Mouse (Mus musculus): ENCODE measurements around the gene Ier2. TPM values are rescaled to one million over a fixed set of nuclear protein-coding genes. Genes with fewer than 3 reads are reported as not detected.

Gene Ier2
- polyA plus RNA-seq, 1 experiment from 2014 or later, result 16.9 TPM

DNA sequence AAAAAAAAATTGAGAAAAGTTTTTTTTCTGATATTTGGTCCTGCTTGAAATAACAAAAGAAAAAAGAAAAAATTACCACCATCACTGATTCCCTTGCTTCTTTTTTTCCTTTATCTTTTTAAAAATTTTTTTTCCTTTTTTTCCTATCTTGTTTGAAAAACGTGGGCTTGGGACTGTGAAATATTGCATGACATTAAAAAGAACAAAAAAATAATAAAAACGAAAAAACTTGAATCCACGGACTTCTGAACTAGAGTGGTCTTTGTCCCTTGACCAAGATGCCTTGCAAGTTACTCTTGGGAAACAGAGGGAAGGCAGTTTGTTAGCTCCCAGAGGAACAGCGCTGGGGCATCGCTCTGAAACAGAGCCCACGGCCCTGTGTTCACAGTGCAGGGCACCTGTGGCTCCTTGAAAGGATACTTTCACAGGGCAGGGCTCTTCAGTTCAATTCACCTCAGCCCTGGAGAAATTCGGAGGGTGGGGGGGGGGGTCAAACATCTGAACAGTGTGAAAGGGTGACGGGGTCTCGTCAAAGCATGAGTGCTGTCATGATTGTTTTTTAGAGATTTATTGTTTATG, 22.6 kb downstream of the Ier2 start:
- no peak for ATAC-seq (replicated peaks)
- H3K4me2 ChIP-seq, result peak overlapping the region; percentile 72
- peaks cover 19% of the 10 kb centered on the region for H3K4me1 ChIP-seq
- peak overlapping the region; percentile 37; the same call in 1 of the 2 replicates for H3K9ac ChIP-seq
- H3K27me3 ChIP-seq (replicated peaks), result no peaks in the 10 kb centered on the region
- no peaks in the 10 kb centered on the region for H3K36me3 ChIP-seq (replicated peaks)
- H3K4me3 ChIP-seq, result peak overlapping the region; percentile 48
- 24% methylated on average over 9 of the region's 9 CpGs for WGBS
- no peaks in the 10 kb centered on the region for H3K9me3 ChIP-seq
- H3K27ac ChIP-seq, result peak overlapping the region; percentile 89; the same call in 1 of the 2 replicates

DNA sequence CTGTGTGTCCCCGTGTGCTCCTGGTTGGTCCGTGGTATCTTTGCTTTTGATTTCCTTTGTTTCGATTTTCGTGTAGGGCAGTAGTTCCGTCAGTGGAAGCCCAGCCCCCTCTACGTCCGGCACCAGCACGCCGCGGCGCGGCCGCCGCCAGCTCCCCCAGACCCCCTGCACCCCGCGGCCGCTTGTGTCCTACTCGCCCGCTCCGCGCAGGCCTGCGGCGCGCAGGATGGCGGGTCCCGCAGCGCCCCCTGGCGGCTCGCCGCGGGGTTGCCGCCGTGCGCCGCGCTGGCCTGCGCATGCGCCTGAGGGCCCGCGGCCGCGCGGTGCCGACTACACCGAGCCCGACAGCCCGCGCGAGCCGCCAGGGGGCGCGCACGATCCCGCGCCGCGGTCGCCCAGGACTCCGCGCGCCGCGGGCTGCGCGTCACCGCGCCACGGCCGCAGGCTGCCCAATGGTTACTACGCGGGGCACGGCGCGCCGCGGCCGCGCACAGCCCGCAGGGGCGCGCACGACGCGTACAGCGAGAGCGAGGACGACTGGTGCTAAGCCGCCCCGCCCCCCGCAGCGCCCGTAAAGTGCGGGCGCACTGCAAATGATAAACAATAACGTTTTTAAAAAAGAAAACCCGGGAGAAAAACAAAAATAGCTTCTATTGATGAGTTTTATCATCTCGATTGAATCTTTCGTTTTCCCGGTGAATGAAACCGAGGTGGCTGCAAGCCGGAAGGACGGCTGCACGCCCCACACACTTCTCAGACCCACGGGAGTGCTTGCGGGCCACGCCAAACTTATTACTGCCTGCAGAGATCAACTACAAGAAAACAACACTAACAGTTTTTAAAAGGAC, 23.3 kb downstream of the Ier2 start:
- H3K36me3 ChIP-seq (replicated peaks), result no peaks in the 10 kb centered on the region
- under 1% methylated on average over 103 of the region's 106 CpGs for WGBS
- peak; percentile 92 for ATAC-seq (replicated peaks)
- H3K9me3 ChIP-seq, result no peaks in the 10 kb centered on the region
- peak overlapping the region; percentile 89 for H3K27ac ChIP-seq
- peaks cover 25% of the 10 kb centered on the region for H3K4me1 ChIP-seq
- H3K4me3 ChIP-seq, result peak overlapping the region; percentile 48
- peak overlapping the region; percentile 61 for H3K9ac ChIP-seq
- no peaks in the 10 kb centered on the region for H3K27me3 ChIP-seq (replicated peaks)
- H3K4me2 ChIP-seq, result peak overlapping the region; percentile 72

DNA sequence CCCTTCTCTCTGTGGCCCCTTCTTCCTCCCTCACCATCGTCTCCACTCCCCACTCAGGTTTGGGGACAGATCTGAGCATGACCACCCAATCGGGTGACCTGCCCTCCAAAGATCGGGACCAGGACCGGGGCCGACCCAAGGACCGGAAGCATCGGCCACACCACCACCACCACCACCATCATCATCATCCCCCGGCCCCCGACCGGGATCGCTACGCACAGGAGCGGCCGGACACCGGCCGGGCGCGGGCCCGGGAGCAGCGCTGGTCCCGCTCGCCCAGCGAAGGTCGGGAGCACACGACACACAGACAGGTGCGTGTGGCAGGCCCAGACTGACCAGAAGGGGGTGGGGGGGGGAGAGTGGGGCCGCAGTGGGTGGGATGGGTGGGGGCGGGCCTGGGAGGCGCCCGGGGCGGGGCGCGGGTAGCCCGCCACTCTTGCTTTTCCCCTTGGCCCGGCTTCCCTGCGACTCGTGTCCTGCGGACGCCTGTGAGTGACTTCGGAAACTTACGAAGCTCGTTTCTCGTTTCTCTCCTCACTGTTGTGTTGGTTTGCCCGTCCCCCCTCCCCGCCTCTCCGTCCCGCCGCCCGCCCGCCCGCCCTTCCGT, 24.0 kb downstream of the Ier2 start:
- Histone ChIP-seq H3K4me1 (peaks cover 27% of the 10 kb centered on the region), H3K9me3 (no peaks in the 10 kb centered on the region), H3K27ac (peak overlapping the region; percentile 89), H3K36me3 (replicated peaks) (peaks cover 2% of the 10 kb centered on the region; the same call in 1 of the 2 replicates), H3K4me3 (peak overlapping the region; percentile 48), H3K27me3 (replicated peaks) (no peaks in the 10 kb centered on the region), H3K9ac (peak overlapping the region; percentile 61), H3K4me2 (peak overlapping the region; percentile 72)
- WGBS, result under 1% methylated on average over 33 of the region's 52 CpGs
- peak; percentile 27 for ATAC-seq (replicated peaks)

DNA sequence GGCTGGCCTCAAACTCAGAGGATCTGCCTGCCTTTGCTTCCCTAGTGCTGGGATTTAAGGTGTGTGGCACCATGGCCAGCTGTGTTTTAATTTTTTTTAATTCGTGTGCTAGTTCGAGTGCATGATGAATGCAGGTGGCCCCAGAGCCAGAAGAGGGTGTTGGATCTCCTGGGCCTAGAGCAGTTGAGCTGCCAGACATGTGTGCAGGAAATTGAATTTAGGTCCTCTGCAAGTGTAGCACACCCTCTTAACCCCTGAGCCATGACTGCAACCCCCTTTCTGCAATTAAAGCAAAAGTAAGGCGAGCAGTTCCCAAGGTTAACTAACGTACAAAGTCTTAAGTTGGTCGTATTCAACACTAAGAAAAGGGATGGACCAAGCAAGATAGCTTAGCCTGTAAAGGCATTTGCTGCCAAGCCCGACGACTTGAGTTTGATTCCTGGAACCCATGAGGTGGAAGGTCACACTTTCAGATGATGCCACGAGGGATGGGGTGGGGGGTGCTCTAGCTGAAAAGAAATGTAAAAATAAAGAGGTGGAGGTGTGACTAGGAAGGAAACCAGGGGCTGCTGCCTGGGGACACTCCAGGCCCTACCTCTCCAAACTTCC, 24.6 kb downstream of the Ier2 start:
- WGBS, result 43% methylated on average over 8 of the region's 8 CpGs
- peaks cover 3% of the 10 kb centered on the region; the same call in 1 of the 2 replicates for H3K36me3 ChIP-seq (replicated peaks)

DNA sequence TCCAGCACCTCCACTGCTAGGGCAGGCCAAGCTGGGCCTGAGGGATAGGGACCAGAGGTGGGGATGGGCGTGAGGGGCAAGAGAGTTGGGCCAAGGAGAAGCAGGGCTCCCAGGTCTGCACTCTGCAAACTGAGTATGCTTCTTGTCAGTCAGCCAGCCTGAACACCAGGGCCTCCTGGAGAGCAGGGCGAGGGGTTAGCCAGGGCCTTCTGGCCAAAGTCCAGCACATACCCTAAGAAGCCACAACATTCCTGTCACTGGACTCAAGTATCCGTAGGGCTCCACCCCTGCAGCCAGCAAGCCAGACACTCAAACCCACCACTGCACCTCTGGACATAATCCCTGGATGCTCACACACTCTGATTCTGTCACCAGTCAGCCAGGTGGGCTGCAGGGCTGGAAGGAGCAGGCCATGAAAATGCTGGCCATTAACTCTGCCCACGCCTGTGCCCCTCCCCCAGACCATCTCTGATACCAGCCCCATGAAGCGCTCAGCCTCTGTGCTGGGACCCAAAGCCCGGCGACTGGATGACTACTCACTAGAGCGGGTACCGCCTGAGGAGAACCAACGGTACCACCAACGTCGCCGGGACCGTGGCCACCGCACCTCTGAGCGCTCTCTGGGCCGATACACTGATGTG, 26.5 kb downstream of the Ier2 start:
- ATAC-seq (replicated peaks), result no peak
- Histone ChIP-seq H3K4me1 (peaks cover 27% of the 10 kb centered on the region), H3K4me3 (no peak overlapping the region), H3K27ac (no peak overlapping the region), H3K4me2 (no peak overlapping the region), H3K9me3 (no peaks in the 10 kb centered on the region), H3K27me3 (replicated peaks) (no peaks in the 10 kb centered on the region), H3K9ac (no peak overlapping the region), H3K36me3 (replicated peaks) (peaks cover 6% of the 10 kb centered on the region; the same call in 1 of the 2 replicates)
- 85% methylated on average over 17 of the region's 17 CpGs for WGBS

More for the DNA sequence above, 24.6 kb downstream of the Ier2 start:
- Histone ChIP-seq H3K27me3 (replicated peaks) (no peaks in the 10 kb centered on the region), H3K9ac (peak overlapping the region; percentile 61), H3K4me3 (peak overlapping the region; percentile 48), H3K4me1 (peaks cover 27% of the 10 kb centered on the region), H3K9me3 (no peaks in the 10 kb centered on the region), H3K4me2 (peak overlapping the region; percentile 72), H3K27ac (peak overlapping the region; percentile 89)
- no peak for ATAC-seq (replicated peaks)

DNA sequence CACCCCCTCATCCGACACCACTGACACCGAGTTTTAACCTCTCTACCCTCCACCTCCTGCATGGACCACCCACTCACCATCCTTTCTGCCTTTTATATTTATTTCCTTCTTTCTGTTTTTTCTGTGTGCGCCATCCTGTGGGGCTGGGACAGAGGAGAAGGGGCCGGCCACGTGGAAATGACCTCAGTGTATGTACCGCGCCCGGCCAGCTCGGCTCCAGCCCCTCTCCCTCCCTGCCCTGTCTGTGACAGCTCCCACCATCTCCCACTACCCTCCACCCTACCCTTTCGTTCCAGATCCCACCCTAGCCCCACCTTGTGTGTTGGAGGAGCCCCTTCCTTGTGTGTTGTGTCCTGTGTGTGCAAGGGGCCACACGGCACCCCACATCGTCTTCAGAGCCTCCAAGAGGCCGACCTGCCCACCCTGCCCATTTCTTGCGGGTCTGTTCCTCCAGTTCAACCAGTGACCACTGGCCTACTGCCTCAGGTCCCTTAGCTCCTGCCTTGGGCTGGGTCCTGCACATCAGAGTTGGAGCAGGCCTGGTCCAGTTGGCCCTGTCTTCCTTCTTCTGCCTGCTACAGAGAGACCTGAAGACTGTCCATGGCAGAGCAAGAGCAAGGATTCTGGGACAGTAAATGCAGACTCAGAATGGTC, 27.1 kb downstream of the Ier2 start:
- H3K9ac ChIP-seq, result no peak overlapping the region
- H3K27me3 ChIP-seq (replicated peaks), result no peaks in the 10 kb centered on the region
- peaks cover 27% of the 10 kb centered on the region for H3K4me1 ChIP-seq
- no peaks in the 10 kb centered on the region for H3K9me3 ChIP-seq
- peaks cover 6% of the 10 kb centered on the region; the same call in 1 of the 2 replicates for H3K36me3 ChIP-seq (replicated peaks)
- WGBS, result 54% methylated on average over 13 of the region's 14 CpGs
- peak overlapping the region; percentile 73 for H3K27ac ChIP-seq
- ATAC-seq (replicated peaks), result no peak
- H3K4me2 ChIP-seq, result no peak overlapping the region
- no peak overlapping the region for H3K4me3 ChIP-seq

DNA sequence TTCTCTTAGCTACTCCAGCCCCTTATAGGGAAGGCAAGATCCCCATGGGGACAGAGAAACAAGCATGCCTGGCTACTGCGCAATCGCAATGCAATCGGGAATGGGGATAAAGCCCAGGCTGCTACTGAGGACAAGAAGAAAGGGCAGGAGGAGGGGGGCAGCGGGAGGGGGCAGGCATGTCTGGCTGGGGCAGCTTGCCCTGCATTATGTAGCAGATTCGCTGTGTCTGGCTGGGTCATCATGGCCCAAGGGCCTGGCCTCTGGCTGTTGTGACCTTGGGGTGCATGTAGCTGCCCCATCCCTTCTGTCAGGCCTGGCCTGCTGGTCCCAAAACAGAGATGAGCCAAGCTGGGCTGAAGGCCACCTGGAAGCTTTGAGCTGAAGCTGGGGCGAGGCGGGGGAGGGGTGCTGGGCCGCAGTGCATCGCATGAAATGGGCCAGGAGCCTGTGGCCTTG, 27.8 kb downstream of the Ier2 start:
- Histone ChIP-seq H3K27me3 (replicated peaks) (no peaks in the 10 kb centered on the region), H3K4me3 (no peak overlapping the region), H3K4me1 (peaks cover 23% of the 10 kb centered on the region), H3K36me3 (replicated peaks) (peaks cover 6% of the 10 kb centered on the region; the same call in 1 of the 2 replicates), H3K9ac (peak overlapping the region; percentile 16; the same call in 1 of the 2 replicates), H3K27ac (peak overlapping the region; percentile 73), H3K9me3 (no peaks in the 10 kb centered on the region), H3K4me2 (peak overlapping the region; percentile 17; the same call in 1 of the 2 replicates)
- ATAC-seq (replicated peaks), result no peak
- 15% methylated on average over 9 of the region's 9 CpGs for WGBS

DNA sequence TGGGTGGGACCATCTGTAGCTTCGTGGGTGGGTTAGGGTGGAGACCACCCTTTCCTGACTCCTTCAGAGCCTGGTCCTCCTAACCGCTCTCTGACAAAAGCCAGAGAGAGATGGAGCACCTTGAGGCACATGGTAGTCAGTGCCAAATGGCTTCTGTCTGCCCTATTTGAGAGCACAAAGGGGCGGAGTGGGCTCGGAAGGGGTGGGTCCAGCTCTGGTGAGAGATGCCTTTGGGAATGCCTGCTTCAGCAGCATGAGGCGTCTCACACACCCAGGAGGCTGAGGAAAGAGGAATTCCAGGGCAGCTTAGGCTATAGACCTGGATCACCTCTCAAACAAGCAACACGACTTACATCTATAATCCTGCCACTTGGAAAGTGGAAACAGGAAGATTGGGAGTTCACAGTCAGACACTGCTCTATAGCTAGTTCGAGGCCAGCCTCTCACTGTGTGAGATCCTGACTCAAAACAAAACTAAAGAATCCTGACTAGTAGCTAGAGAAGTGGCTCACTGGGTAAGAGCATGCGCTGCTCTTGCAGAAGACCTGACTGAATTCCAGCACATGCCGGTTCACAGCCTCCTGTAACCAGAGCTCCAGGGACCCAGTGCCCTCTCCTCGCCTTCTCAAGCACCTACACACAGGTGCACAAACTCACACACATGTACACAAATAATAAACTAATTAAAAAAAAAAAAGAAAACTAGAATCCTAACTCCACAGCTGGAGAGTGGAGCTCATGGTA, 28.6 kb downstream of the Ier2 start:
- 50% methylated on average over 10 of the region's 10 CpGs for WGBS
- Histone ChIP-seq H3K36me3 (replicated peaks) (peaks cover 6% of the 10 kb centered on the region; the same call in 1 of the 2 replicates), H3K9ac (no peak overlapping the region), H3K27me3 (replicated peaks) (no peaks in the 10 kb centered on the region), H3K27ac (peak overlapping the region; percentile 73; the same call in 1 of the 2 replicates), H3K4me1 (peaks cover 23% of the 10 kb centered on the region), H3K4me3 (no peak overlapping the region), H3K4me2 (no peak overlapping the region), H3K9me3 (no peaks in the 10 kb centered on the region)
- ATAC-seq (replicated peaks), result no peak

DNA sequence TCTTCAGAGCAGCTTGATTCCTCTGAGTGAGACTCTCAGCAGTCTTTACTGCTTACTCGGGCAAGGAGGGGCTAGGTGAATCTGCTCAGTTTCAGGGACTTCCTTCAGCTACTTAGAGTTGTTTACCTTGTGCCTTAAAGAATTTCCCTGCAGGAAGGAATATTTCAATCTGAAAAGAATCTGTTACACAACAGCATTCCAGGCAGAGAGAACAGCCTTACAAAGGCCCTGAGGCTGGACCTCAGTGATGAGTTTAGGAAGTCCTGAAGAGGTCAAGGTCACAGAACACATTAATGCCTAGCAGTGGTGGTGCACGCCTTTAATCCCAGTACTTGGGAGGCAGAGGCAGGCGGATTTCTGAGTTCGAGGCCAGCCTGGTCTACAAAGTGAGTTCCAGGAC, 30.8 kb downstream of the Ier2 start:
- Histone ChIP-seq H3K27ac (no peak overlapping the region), H3K4me1 (peaks cover 15% of the 10 kb centered on the region), H3K9ac (no peak overlapping the region), H3K27me3 (replicated peaks) (no peaks in the 10 kb centered on the region), H3K36me3 (replicated peaks) (peaks cover 6% of the 10 kb centered on the region; the same call in 1 of the 2 replicates), H3K4me2 (no peak overlapping the region), H3K4me3 (no peak overlapping the region), H3K9me3 (no peaks in the 10 kb centered on the region)
- ATAC-seq (replicated peaks), result no peak
- 90% methylated on average over 4 of the region's 4 CpGs for WGBS

DNA sequence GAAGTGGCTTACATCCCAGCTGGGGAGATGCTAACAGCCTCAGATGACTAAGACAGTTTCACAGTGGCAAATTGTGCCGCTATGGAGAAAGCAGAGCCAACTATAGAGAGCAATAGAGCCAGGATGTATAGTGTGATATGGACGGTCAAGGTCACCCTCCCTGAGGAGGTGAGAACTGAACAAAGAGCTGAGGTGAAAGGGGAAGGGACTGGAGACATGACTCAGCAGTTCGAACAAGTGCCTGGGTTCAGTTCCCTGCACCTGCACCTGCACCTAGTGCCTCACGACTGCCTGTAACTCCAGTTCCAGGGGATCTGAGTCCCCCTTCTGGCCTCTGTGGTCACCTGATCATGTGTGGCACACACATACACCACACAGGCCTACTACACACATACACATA, 32.5 kb downstream of the Ier2 start:
- H3K9ac ChIP-seq, result no peak overlapping the region
- 85% methylated on average over 4 of the region's 4 CpGs for WGBS
- no peak overlapping the region for H3K27ac ChIP-seq
- H3K36me3 ChIP-seq (replicated peaks), result peaks cover 6% of the 10 kb centered on the region; the same call in 1 of the 2 replicates
- ATAC-seq (replicated peaks), result no peak
- no peaks in the 10 kb centered on the region for H3K9me3 ChIP-seq
- no peak overlapping the region for H3K4me2 ChIP-seq
- no peak overlapping the region for H3K4me3 ChIP-seq
- no peaks in the 10 kb centered on the region for H3K27me3 ChIP-seq (replicated peaks)
- peaks cover 9% of the 10 kb centered on the region for H3K4me1 ChIP-seq
